Mouse (Mus musculus): Measurements from ENCODE around the gene Trpv5.

Gene Trpv5

DNA sequence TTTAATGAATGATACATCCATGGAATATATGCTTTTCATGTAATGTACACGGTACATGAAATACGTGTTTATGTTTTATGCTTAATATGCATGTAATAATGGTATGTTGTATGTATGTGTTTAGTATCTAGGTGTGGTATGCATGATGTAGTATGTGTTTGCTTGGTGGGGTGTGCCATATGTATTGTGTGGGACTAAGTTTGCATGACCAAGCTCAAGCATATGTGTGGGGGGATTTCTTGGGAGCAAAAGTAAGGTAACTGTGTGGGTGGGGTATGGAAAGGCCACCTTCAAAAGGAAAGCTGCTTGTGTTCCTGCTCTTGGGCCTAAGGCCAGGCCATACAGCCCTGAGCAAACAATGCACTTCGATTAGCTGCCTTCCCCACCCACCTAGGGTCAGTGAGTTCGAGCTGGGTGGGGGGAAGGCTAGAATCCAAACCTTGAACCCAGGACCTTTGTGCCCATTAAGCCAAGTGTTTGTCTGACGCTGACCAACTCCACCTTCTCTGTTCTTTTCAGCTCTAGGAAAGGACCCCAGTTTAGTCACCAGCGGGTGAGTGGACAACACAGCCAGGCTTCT lies 42.6 kb downstream of the Trpv5 start:
- DNase-seq: no peak

DNA sequence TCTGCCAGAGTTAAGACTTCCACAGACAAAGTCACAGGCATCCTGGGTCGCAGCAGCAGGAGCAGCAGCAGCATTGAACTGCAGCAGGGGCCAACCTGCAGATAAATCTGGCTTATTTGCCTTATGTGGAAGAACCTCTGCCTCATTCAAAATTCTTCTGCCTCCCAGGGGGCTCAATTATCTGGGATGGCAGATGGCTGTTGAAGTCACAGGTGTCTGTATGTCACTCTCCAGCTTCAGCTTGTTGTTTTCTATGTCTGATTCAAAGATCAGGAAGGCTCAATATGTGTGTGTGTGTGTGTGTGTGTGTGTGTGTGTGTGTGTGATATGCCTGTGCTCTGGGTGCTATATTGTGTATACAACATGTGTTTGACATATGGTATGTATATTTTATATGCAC lies 43.2 kb downstream of the Trpv5 start:
- DNase-seq: no peak

DNA sequence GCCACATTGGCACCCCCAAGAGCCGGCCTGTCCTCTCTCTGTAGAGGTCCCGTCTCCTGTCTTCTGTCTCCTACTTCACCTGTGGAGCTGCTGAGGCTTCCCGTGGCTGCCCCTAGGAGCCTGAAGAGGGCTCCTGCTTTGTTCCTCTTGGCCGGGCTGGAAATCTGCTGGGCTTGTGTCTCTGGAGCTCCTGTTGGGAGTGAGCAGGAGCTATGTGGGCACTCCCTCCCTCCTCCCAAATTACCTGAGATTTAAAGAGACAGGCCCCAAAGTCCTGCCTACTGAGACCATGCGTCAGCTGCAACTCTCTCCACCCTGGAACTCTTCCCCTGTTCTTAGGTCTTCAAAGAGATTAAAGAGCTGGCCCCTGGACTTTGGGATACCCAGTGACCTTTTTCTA lies 44.4 kb downstream of the Trpv5 start, which contains the start of gene Trpv6:
Gene Trpv6, minus strand, starts transcription at position 228 of the 400 bp plus-strand sequence.
- DNase-seq: no peak

DNA sequence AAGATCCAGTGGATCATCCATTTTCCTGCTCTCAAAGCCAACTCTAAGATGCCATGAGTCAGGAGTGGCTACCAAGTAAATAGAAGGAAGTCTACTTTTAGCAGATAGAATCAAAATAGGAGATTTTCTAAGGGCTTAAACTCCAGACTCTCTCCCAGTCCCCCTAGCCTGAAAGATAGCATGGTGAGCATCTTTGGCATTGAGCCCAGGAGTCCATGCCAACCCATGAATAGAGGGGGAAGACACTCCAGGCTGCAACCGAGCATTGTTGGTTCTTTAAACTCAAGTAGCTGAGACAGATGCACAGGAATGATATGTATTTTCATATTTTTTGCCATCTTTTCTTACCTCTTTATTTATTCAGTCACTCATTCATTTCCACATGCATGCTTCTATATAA lies 45.4 kb downstream of the Trpv5 start:
- DNase-seq: no peak

DNA sequence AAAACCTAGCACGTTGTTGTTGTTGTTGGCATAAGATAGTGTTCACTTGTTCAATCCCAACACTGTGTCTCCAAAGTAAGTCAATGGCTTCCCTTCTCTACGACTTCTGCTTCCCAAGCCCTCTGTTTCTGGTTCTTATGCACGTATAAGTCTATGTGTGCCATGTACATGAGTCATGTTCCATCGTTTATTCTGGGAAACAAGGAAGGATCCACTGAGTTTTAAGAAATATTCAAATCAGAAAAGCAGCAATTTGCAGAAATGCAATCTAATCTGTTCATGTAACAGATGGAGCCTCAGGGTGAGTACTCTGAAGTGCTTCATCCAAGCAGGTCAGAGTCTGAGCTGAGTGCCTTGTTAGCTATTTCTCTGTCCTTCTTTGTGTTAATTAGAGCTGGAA lies 49.0 kb downstream of the Trpv5 start:
- no peak for DNase-seq

DNA sequence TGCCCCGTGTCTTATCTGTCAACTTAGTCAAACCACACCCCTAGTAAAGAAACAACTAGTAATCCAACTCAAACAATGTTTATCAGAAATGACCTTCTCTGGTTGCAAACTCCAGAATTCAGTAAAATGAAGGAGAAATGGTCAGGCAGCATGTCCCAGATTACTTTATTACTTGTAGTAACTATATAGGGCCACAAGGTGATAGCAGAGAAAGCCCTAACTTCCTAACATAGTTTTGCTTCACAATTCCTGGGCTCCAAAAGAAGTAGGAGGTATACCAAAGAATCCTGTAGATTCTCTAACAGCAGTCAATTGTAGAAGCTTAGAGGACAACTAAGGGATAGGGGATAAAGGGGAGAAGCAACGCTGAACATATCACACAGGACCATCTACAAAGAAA lies 49.8 kb downstream of the Trpv5 start:
- no peak for DNase-seq

DNA sequence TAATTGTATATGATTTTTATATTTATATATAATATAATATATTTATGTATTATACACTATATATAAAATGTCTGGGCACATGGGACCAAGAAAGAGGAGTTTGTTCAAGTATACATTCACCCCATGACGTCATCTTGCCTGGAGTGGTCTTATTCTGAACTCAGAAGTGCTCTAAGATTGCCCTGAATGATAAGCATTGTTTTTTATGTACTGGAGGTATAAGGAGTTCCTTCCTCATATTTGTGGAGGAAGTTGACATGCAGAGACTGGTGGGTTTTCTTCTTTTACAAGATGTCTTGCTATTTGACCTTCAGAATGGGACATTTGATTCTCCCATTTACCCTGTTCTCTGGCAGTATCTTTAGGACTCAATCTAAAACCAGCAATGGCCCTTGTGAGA lies 52.4 kb downstream of the Trpv5 start:
- no peak for DNase-seq

DNA sequence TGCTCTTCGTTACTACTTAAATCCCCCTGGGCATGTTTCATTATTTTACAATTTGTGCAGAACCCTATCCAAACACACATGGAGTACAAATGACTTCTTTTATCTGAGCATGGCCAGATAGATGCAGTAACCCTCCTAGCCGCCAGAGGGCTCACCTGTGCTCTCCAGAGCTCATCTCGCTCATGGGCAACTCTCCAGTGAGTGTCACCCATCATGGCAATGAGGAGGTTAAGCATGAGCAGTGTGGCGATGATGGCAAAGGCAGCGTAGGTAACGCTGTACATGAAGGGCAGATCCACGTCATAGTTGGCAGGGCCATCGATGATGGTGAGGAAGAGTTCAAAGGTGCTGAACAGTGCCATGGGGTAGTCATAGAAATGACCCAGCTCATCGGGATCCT lies 57.9 kb downstream of the Trpv5 start:
- DNase-seq: peak; percentile 66

DNA sequence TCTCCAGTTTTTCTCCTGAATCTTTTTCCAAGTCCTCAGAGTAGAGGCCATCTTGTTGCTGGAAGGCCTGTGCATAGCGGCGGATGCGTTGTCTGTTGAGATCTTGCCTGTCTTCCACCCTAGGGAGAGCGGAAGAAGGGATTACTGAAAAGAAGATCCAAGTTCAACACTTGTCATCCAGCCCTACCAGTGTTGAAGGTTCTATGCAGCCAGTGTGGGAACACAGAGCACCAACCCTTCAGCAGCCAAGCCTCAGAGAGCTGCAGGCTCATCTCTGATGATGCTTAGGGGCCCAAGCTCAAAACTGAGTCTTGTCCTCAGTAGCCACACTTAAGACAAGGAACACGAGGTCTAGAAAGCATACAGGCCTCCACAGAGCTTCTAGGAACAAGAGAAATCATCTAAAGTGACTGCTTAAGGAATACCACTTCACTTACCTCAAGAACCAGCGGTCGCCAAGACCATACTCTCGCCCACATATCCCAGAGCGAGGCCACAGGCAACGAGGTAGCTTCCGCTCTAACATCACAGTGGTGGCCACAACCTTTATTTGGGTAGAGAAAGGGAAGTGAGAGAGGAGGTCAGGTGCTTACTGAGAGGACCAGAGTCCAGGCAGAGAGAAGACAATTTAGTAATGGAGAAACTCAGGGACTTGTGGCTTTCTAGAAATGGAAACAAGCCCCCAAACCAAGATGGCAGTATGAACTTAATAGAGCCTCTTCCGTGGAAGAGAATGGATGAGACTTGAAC lies 59.2 kb downstream of the Trpv5 start:
- no peak for DNase-seq

DNA sequence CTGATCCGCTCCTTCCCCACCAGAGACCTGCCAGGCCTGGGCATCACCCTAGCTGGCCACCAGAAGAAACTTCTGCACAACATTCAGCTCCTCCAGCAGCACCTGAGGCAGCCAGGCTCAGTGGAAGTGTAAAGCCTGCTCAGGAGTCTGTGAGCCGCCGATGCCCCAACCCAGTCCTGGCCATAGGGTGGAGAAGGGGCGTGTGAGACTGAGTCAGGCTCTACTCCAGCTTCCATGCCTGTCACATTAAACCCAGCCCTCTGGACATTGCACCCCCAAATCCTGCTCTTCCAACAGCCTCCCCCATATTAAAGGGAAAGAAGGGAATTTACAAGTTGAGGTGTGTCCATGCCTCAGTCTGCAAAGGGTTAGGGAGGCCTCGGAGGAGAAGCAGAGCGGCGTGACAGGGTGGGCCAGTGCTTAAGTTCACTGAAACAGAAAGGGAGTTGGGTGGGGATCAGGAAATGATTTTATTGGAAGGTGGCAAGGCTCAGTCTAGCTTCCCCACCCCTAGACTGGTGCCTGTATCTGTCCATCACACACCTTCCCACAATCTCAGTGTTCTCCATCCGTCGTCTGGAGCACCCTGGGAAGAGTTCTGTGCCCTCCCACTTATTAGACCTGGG lies 60.3 kb downstream of the Trpv5 start:
- no peak for DNase-seq

DNA sequence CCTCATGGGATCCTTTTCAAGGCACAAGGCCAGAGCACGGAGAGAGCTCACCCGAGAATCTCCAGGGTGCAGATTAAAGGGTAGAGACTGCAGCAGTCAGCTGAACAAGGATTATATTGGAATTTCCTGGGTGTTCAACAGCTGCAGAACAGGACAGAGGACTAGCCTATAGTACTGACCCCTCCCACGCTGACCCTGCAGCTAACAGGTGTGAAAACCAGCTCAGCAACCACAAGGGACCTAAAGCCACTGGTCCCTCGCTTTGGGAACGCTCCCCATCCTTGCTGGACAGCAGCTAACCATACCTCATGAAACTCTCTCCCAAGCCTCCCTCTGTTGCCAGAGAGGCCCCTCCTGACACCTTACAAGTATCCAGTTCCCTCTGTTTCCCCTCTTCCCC lies 72.9 kb downstream of the Trpv5 start:
- no peak for DNase-seq

DNA sequence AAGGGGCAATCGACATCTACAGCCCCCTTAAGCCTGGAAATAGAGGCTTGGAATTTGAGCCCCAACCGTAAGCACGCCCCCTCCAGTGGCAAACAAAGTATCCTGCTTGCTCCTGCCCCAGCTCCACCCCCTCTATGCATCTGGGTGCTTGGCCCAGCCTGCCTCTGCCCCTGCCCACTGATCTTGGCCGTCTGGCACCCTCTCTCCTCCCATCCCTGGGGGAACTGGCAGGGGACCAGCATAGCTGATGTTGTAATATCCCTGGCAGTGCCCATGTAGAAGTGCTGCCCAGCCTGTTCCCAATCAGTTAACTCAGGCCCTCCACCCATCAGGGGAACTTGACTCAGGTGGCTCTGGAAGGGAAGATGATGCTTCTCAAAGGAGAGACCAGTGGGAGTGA lies 74.4 kb downstream of the Trpv5 start:
- peak; percentile 58 for DNase-seq

DNA sequence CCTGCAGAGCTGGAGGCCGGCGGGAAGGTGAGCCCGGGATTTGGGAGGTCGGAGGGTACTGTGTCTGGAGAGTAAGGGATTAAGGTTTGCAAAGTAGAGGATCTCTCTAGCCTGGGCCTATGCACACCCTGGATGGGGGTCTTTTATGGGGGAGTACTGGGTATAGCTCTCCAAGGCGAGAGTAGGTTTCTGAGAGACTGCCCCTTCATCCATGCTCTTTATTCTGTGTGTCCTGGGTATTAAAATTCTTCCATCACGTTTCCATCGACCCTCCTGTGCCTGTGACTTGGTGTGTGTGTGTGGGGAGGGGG lies 74.8 kb downstream of the Trpv5 start:
- no peak for DNase-seq

DNA sequence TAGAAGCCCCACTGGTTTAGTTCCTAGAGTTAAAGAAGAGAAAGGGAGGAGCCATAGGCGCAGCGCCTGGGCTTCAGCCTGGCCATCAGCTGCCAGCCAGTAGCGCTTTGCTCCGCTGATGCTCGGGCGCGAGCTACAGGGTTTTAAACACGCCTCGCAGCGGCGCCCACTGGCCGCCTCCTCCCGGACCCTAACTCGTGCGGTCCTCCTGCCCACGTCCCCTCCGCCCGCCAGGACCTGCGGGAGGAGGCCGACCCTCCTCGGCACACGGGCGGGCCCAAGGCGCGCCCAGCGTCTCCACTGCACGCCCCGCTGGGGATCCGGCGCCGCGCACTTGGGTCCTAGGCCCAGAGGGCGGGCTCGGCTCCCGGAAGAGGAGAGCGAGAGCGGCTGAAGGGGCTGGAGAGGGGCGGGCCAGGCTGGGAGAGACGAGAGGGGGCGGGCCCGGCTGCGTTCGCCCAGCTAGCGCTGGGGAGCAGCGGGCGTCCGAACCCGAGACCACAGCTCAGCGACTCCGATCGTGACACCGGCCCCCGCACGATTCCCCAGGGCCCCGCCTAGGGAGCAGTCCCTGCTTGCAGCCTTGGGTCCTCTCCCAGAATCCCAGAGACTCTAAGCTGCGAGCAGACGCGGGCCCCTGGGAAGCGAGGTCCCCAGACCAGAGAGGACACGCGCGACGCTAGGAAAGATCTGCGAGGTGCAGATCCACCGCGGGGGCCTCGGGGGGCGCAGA lies 75.3 kb downstream of the Trpv5 start, which contains the start of gene Ephb6:
Gene Ephb6, plus strand, starts transcription at position 422 of the 733 bp plus-strand sequence.
- peak; percentile 91 for DNase-seq

DNA sequence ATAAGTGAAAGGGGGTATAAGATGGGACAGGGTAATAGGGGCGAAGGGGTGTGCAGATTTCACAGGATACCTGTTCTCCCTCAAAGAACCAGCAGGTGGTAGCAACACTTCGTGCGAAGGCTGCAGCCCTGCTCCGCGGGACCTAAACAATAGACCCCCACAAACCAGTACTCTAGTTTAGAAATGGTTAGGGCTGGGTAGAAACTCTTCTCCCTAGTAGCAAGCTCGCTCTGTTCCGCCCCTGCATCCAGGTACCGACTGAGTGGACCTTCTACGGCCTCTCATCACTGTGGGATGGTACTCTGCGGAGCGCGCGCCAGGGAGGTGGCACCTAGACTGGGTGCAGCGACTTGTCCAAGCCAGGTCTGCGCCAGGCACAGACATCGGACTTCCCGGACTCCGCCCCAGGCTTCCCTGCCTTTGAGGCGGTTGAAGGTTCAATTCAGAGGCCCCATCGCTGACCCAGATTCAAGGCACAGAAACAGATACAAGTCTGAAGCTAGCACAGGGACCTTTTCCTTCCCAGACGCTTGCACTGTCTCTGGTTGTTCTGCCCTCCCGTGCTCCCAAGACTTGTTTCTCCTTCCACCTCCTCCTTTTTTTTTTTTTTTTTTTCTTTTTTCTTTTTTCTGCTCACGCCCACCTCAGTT lies 76.0 kb downstream of the Trpv5 start:
- peak; percentile 85 for DNase-seq

All from thymus, postnatal 25 days (tissue).